Mouse (Mus musculus): Measurements from ENCODE around the gene Chmp6.

DNA sequence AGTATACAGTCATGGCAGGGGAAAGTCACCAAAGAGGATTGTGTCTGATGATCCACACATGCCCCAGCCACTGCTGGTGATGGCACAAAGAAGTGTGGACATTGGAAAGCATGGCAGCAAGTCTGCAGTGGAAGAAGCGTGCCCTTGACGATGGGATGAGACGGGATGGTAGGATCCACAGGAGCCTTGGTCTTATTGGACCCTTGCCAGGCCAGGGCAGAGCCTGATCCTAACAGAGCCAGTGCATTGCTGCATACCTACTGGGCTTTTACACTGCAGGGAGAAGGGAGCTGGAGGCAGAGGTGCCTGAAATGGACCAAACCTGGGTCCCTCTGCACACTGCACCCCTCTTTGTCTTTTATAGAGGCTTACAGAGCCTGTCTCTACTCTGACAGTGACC, 37.3 kb downstream of the Chmp6 start:
- TF ChIP-seq POLR2A (IDR thresholded peaks at IDR 0.05; ENCODE audit: borderline replicate concordance, insufficient read depth, low read length), result no peak
- TF ChIP-seq CTCF (IDR thresholded peaks at IDR 0.05; ENCODE audit: borderline replicate concordance, insufficient read depth, low read depth, low read length), result no peak
